Mouse (Mus musculus): ENCODE results near the gene Ywhae. TPM values are rescaled to one million over a fixed set of nuclear protein-coding genes. Genes with fewer than 3 reads are reported as not detected.

Ywhae gene
- polyA plus RNA-seq (2015; fragmentation: Nextera tagmentation; extraction: Ambion mirVana) = 453 and 499 TPM in 2 replicates

- no peaks in the 10 kb centered on the region for H3K27me3 ChIP-seq (replicated peaks; ENCODE audit: insufficient read depth, low read length)
- peak within 1 kb of the TSS; percentile 77 for H3K4me3 ChIP-seq (ENCODE audit: low read depth, low read length)
- H3K4me2 ChIP-seq (replicated peaks; ENCODE audit: low read depth, low read length) = peak within 1 kb of the TSS; percentile 77
- no peaks in the 10 kb centered on the region for H3K9me3 ChIP-seq (ENCODE audit: low read length)
- peak within 1 kb of the TSS; percentile 84 for H3K9ac ChIP-seq (replicated peaks; ENCODE audit: low read depth)
- peak within 1 kb of the TSS; percentile 86 for H3K27ac ChIP-seq (ENCODE audit: low read length)
- DNase-seq (ENCODE audit: low spot score) (peak; percentile 97), ATAC-seq (peak; percentile 96)
- H3K36me3 ChIP-seq (ENCODE audit: insufficient read depth, low read length) = no peaks in the 10 kb centered on the region
- under 1% methylated on average over 63 of the region's 76 CpGs for WGBS
- TF ChIP-seq CTCF (IDR thresholded peaks at IDR 0.05) (0 out of 2 replicates have a peak, but pooled peaks have one; percentile 11), EP300 (IDR thresholded peaks at IDR 0.05) (peak; percentile 47; the same call in 1 of the 2 replicates)
- H3K4me1 ChIP-seq (ENCODE audit: insufficient read depth, low read depth, low read length) = peaks cover 12% of the 10 kb centered on the region; the same call in 1 of the 2 replicates
Observed at GRCm38 (mm10) chr11:75732434-75733226, at the start of gene Ywhae. Ywhae (plus strand) TSS chr11:75732869.

GRCm38 (mm10) chr11:75684462-75684861 lies 48.2 kb upstream of the Ywhae start:
- Histone ChIP-seq H3K27ac (ENCODE audit: low read length) (no peak overlapping the region), H3K4me1 (ENCODE audit: insufficient read depth, low read depth, low read length) (peaks cover 5% of the 10 kb centered on the region; the same call in 1 of the 2 replicates), H3K36me3 (ENCODE audit: insufficient read depth, low read length) (no peaks in the 10 kb centered on the region), H3K4me3 (ENCODE audit: low read depth, low read length) (no peak overlapping the region), H3K9me3 (ENCODE audit: low read length) (no peaks in the 10 kb centered on the region), H3K4me2 (replicated peaks; ENCODE audit: low read depth, low read length) (no peak overlapping the region), H3K9ac (replicated peaks; ENCODE audit: low read depth) (no peak overlapping the region), H3K27me3 (replicated peaks; ENCODE audit: insufficient read depth, low read length) (no peaks in the 10 kb centered on the region)
- WGBS = 92% methylated on average over 5 of the region's 5 CpGs
- no peak for DNase-seq (ENCODE audit: low spot score)
- TF ChIP-seq CTCF (IDR thresholded peaks at IDR 0.05) = peak; percentile 30; the same call in 1 of the 2 replicates
- TF ChIP-seq EP300 (IDR thresholded peaks at IDR 0.05) = no peak
- no peak for ATAC-seq

GRCm38 (mm10) chr11:75684956-75685355 lies 47.7 kb upstream of the Ywhae start:
- 62% methylated on average over 2 of the region's 2 CpGs for WGBS
- Histone ChIP-seq H3K9ac (replicated peaks; ENCODE audit: low read depth) (no peak overlapping the region), H3K9me3 (ENCODE audit: low read length) (no peaks in the 10 kb centered on the region), H3K4me2 (replicated peaks; ENCODE audit: low read depth, low read length) (no peak overlapping the region), H3K36me3 (ENCODE audit: insufficient read depth, low read length) (no peaks in the 10 kb centered on the region), H3K4me3 (ENCODE audit: low read depth, low read length) (no peak overlapping the region), H3K4me1 (ENCODE audit: insufficient read depth, low read depth, low read length) (peaks cover 5% of the 10 kb centered on the region; the same call in 1 of the 2 replicates), H3K27ac (ENCODE audit: low read length) (no peak overlapping the region), H3K27me3 (replicated peaks; ENCODE audit: insufficient read depth, low read length) (no peaks in the 10 kb centered on the region)
- TF ChIP-seq CTCF (IDR thresholded peaks at IDR 0.05) (no peak), EP300 (IDR thresholded peaks at IDR 0.05) (no peak)
- ATAC-seq (no peak), DNase-seq (ENCODE audit: low spot score) (no peak)

GRCm38 (mm10) chr11:75687343-75687993 lies 45.2 kb upstream of the Ywhae start:
- H3K27ac ChIP-seq (ENCODE audit: low read length) = no peak overlapping the region
- 44% methylated on average over 2 of the region's 2 CpGs for WGBS
- ATAC-seq = no peak
- no peaks in the 10 kb centered on the region for H3K9me3 ChIP-seq (ENCODE audit: low read length)
- H3K27me3 ChIP-seq (replicated peaks; ENCODE audit: insufficient read depth, low read length) = no peaks in the 10 kb centered on the region
- H3K9ac ChIP-seq (replicated peaks; ENCODE audit: low read depth) = no peak overlapping the region
- TF ChIP-seq CTCF (IDR thresholded peaks at IDR 0.05) (no peak), EP300 (IDR thresholded peaks at IDR 0.05) (no peak)
- H3K4me1 ChIP-seq (ENCODE audit: insufficient read depth, low read depth, low read length) = no peaks in the 10 kb centered on the region
- no peak for DNase-seq (ENCODE audit: low spot score)
- H3K4me2 ChIP-seq (replicated peaks; ENCODE audit: low read depth, low read length) = no peak overlapping the region
- H3K36me3 ChIP-seq (ENCODE audit: insufficient read depth, low read length) = peaks cover 4% of the 10 kb centered on the region; the same call in 1 of the 2 replicates
- no peak overlapping the region for H3K4me3 ChIP-seq (ENCODE audit: low read depth, low read length)

GRCm38 (mm10) chr11:75688132-75688531 lies 44.5 kb upstream of the Ywhae start:
- H3K4me3 ChIP-seq (ENCODE audit: low read depth, low read length) = no peak overlapping the region
- no peaks in the 10 kb centered on the region for H3K9me3 ChIP-seq (ENCODE audit: low read length)
- H3K36me3 ChIP-seq (ENCODE audit: insufficient read depth, low read length) = peaks cover 7% of the 10 kb centered on the region; the same call in 1 of the 2 replicates
- H3K27ac ChIP-seq (ENCODE audit: low read length) = no peak overlapping the region
- WGBS = 62% methylated on average over 2 of the region's 2 CpGs
- no peaks in the 10 kb centered on the region for H3K27me3 ChIP-seq (replicated peaks; ENCODE audit: insufficient read depth, low read length)
- H3K4me2 ChIP-seq (replicated peaks; ENCODE audit: low read depth, low read length) = no peak overlapping the region
- H3K4me1 ChIP-seq (ENCODE audit: insufficient read depth, low read depth, low read length) = no peaks in the 10 kb centered on the region
- DNase-seq (ENCODE audit: low spot score) = no peak
- ATAC-seq = no peak
- no peak for TF ChIP-seq EP300 (IDR thresholded peaks at IDR 0.05)
- TF ChIP-seq CTCF (IDR thresholded peaks at IDR 0.05) = no peak
- no peak overlapping the region for H3K9ac ChIP-seq (replicated peaks; ENCODE audit: low read depth)

- Histone ChIP-seq H3K36me3 (ENCODE audit: insufficient read depth, low read length) (peaks cover 16% of the 10 kb centered on the region; the same call in 1 of the 2 replicates), H3K4me1 (ENCODE audit: insufficient read depth, low read depth, low read length) (no peaks in the 10 kb centered on the region), H3K27ac (ENCODE audit: low read length) (no peak overlapping the region), H3K4me3 (ENCODE audit: low read depth, low read length) (no peak overlapping the region), H3K9me3 (ENCODE audit: low read length) (no peaks in the 10 kb centered on the region), H3K9ac (replicated peaks; ENCODE audit: low read depth) (no peak overlapping the region), H3K27me3 (replicated peaks; ENCODE audit: insufficient read depth, low read length) (no peaks in the 10 kb centered on the region), H3K4me2 (replicated peaks; ENCODE audit: low read depth, low read length) (no peak overlapping the region)
- TF ChIP-seq CTCF (IDR thresholded peaks at IDR 0.05) (no peak), EP300 (IDR thresholded peaks at IDR 0.05) (no peak)
- ATAC-seq (no peak), DNase-seq (ENCODE audit: low spot score) (no peak)
- 85% methylated on average over 1 of the region's 1 CpGs for WGBS
Observed at GRCm38 (mm10) chr11:75689977-75690376, 42.7 kb upstream of the Ywhae start.
